Mouse (Mus musculus) myocyte (in vitro differentiated cells): ENCODE data around the gene Iglon5.

Experiments used
- CEBPB ChIP-seq: IDR thresholded peaks from 2 replicates; pipeline ENCODE4 v1.6.1; 2011; ENCODE audit warnings: mild to moderate bottlenecking, moderate library complexity; ENCODE audit not compliant: poor library complexity, insufficient read depth, severe bottlenecking
- E2F4 ChIP-seq: IDR thresholded peaks from one replicate; pipeline ENCODE4 v1.6.1; 2011; ENCODE audit warnings: mild to moderate bottlenecking, control low read depth, moderate library complexity; ENCODE audit not compliant: insufficient read depth
- MAX ChIP-seq: IDR thresholded peaks from one replicate; pipeline ENCODE4 v1.6.1; 2011; ENCODE audit warnings: low read depth, mild to moderate bottlenecking, control low read depth
- MYOG ChIP-seq, 3 experiments: IDR thresholded peaks; one replicate each; pipeline ENCODE4 v1.6.1; 2011; ENCODE audit warnings: control low read depth in 2 of 3, low read depth in 2 of 3, mild to moderate bottlenecking in 2 of 3; ENCODE audit not compliant: insufficient read length in 2 of 3, control insufficient read depth in 1 of 3, insufficient read depth in 1 of 3
- POLR2A ChIP-seq: IDR thresholded peaks from one replicate; pipeline ENCODE4 v1.6.1; 2011; ENCODE audit warnings: low read depth, mild to moderate bottlenecking, control low read depth, moderate library complexity; ENCODE audit not compliant: insufficient read length
- POLR2AphosphoS2 ChIP-seq: IDR thresholded peaks from one replicate; pipeline ENCODE4 v1.6.1; 2011; ENCODE audit warnings: low read depth, control low read depth; ENCODE audit not compliant: insufficient read length
- REST ChIP-seq: IDR thresholded peaks from one replicate; pipeline ENCODE4 v1.6.1; 2011; ENCODE audit warnings: mild to moderate bottlenecking, control low read depth, moderate library complexity; ENCODE audit not compliant: insufficient read depth, insufficient read length
- SRF ChIP-seq: IDR thresholded peaks from one replicate; pipeline ENCODE4 v1.6.1; 2011; ENCODE audit warnings: low read depth; ENCODE audit not compliant: control insufficient read depth, insufficient read length
- TCF12 ChIP-seq: IDR thresholded peaks from one replicate; pipeline ENCODE4 v1.6.1; 2011; ENCODE audit warnings: mild to moderate bottlenecking, control low read depth; ENCODE audit not compliant: poor library complexity, insufficient read depth, severe bottlenecking

DNA sequence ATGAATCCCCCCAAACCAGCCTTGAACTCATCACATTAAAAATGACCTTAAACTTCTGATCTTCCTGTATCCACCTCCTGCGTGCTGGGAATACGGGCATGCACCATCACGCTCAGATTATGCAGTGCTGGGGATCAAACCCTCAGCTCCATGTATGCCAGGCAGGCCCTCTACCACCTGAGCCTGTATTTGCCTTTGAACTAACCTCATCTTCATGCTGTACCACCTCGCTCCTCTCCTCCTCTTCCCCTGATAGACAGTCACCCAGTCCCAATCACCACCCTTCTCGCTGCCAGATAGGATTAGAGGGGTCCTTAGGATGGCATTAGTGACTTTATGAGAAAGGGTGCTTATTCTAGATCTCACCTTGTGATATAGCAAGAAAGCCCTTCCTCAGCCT is 25.2 kb upstream of the Iglon5 start:
- TF ChIP-seq POLR2A (no peak), E2F4 (no peak), TCF12 (no peak), MAX (no peak), MYOG (IDR thresholded peaks at IDR 0.05; ENCODE audit: control insufficient read depth in 1 of 3, insufficient read depth in 1 of 3, insufficient read length in 2 of 3, low read depth in 2 of 3) (no peak), POLR2AphosphoS2 (no peak), REST (no peak), SRF (no peak), CEBPB (no peak)
